Mouse (Mus musculus): Measurements from ENCODE around the gene Myo5a. TPM values are rescaled to one million over a fixed set of nuclear protein-coding genes. Genes with fewer than 3 reads are reported as not detected.

The Myo5a gene
- polyA plus RNA-seq (2015; fragmentation: Illumina TruSeq; extraction: RNeasy Lipid Tissue Mini Kit (QIAGEN cat#74804); ENCODE audit: insufficient read depth, low replicate concordance), result 73.1 TPM

DNA sequence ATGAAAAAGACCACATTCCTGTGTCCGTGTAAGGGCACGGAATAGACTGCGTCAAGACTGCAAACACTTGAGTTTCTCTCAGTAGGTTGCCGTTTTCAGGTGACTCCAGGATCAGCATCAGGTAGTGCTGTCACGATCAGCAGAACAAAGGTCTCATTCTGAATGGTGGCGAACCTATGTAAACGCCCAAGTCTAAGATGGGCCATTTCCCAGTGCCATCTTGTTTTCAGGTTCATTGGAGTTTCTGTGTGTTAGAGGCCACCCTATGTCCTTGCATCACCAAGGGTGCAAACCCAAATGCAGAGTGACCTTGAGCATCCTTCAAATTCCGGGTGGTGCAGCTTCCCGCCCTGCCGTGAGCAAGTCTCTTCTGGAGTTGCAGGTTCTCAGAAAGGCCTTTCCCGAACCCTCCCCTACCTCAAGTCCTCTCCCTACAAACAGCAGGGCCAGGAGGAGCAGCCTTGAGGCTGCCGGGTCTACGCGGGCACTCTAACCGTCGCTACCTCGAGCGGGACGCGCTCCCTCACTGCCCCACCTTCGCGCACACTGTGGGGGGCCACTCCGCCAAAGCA lies at the start of gene Myo5a:
Gene Myo5a (plus strand): TSS at position 559 of the 572 bp plus-strand sequence.

GRCm38 (mm10) chr9:75037451-75038356 lies 33.1 kb upstream of the Myo5a start, which contains the start of gene Arpp19:
TSS of gene Arpp19 (plus strand) at chr9:75037614.

GRCm38 (mm10) chr9:75231841-75232746 lies 161.3 kb downstream of the Myo5a start, which contains the start of gene Myo5c:
TSS of gene Myo5c (plus strand) at chr9:75232020.

Other genes starting within 250 kb of the Myo5a start
- gene Onecut1, start 209.1 kb upstream of the Myo5a start, polyA plus RNA-seq (2015; fragmentation: Illumina TruSeq; extraction: RNeasy Lipid Tissue Mini Kit (QIAGEN cat#74804); ENCODE audit: insufficient read depth, low replicate concordance), result not detected
- gene Fam214a, start 118.1 kb upstream of the Myo5a start, polyA plus RNA-seq (2015; fragmentation: Illumina TruSeq; extraction: RNeasy Lipid Tissue Mini Kit (QIAGEN cat#74804); ENCODE audit: insufficient read depth, low replicate concordance), result 71.1 TPM
- 279 TPM for gene Arpp19, start 33.4 kb upstream of the Myo5a start, polyA plus RNA-seq (2015; fragmentation: Illumina TruSeq; extraction: RNeasy Lipid Tissue Mini Kit (QIAGEN cat#74804); ENCODE audit: insufficient read depth, low replicate concordance)
- gene Myo5c, start 161.0 kb downstream of the Myo5a start, polyA plus RNA-seq (2015; fragmentation: Illumina TruSeq; extraction: RNeasy Lipid Tissue Mini Kit (QIAGEN cat#74804); ENCODE audit: insufficient read depth, low replicate concordance), result 0.22 TPM
- 3.3 TPM for gene Gnb5, start 235.3 kb downstream of the Myo5a start, polyA plus RNA-seq (2015; fragmentation: Illumina TruSeq; extraction: RNeasy Lipid Tissue Mini Kit (QIAGEN cat#74804); ENCODE audit: insufficient read depth, low replicate concordance)